Mouse (Mus musculus) heart, embryonic 15.5 days (tissue): ENCODE measurements around the gene Ascl5. TPM values are rescaled to one million over a fixed set of nuclear protein-coding genes. Genes with fewer than 3 reads are reported as not detected.

Experiments used
- ATAC-seq: fragments of 200-750 bp; cut with Nextera tagmentation; replicated peaks from 2 replicates; pipeline ENCODE4 v1.8.0; 2017; ENCODE audit warnings: low read depth, moderate TSS enrichment; ENCODE audit not compliant: insufficient number of reproducible peaks, insufficient read depth, low FRiP score
- H3K27ac ChIP-seq: fragments of 300-500 bp; sonication (generic); 2 replicates; pipeline ENCODE4 v1.5.1; 2015; ENCODE audit warnings: mild to moderate bottlenecking, inconsistent platforms
- H3K27me3 ChIP-seq: fragments of 300-500 bp; sonication (generic); 2 replicates; pipeline ENCODE4 v1.6.1; 2015; ENCODE audit warnings: inconsistent platforms
- H3K36me3 ChIP-seq: fragments of 300-500 bp; sonication (generic); 2 replicates; pipeline ENCODE4 v1.6.1; 2015; ENCODE audit warnings: mild to moderate bottlenecking, inconsistent platforms
- H3K4me1 ChIP-seq: fragments of 300-500 bp; sonication (generic); replicated peaks from 2 replicates; pipeline ENCODE4 v1.6.1; 2015; ENCODE audit warnings: inconsistent platforms
- H3K4me2 ChIP-seq: fragments of 300-500 bp; sonication (generic); 2 replicates; pipeline ENCODE4 v1.6.1; 2015; ENCODE audit warnings: inconsistent platforms, mild to moderate bottlenecking, moderate library complexity
- H3K4me3 ChIP-seq: fragments of 300-500 bp; sonication (generic); 2 replicates; pipeline ENCODE4 v1.5.1; 2015; ENCODE audit warnings: mild to moderate bottlenecking, inconsistent platforms
- H3K9ac ChIP-seq: fragments of 300-500 bp; sonication (generic); 2 replicates; pipeline ENCODE4 v1.6.1; 2015; ENCODE audit warnings: mild to moderate bottlenecking, inconsistent platforms
- H3K9me3 ChIP-seq: fragments of 300-500 bp; sonication (generic); replicated peaks from 2 replicates; pipeline ENCODE4 v1.6.1; 2016; ENCODE audit warnings: inconsistent platforms
- WGBS: fragments of 180-500 bp; shearing (Covaris S2); methylation state at CpG from one replicate; pipeline ENCODE4 v1.1.7; 2015; ENCODE audit warnings: mixed read lengths; 5-methylcytosine and 5-hydroxymethylcytosine counted together
- polyA plus RNA-seq: library from polyadenylated mRNA; unstranded; fragments of >200 nt; fragmentation: Nextera tagmentation; extraction: Ambion mirVana; gene quantifications from 2 replicates; pipeline ENCODE4 v1.2.1, GENCODE M21; 2015

The Ascl5 gene
- polyA plus RNA-seq, result not detected in 2 replicates

- ATAC-seq, result no peak
- Histone ChIP-seq H3K9me3 (no peaks in the 10 kb centered on the region), H3K36me3 (no peaks in the 10 kb centered on the region), H3K4me3 (peak within 1 kb of the TSS; percentile 35), H3K27me3 (peaks cover 53% of the 10 kb centered on the region), H3K4me1 (peaks cover 18% of the 10 kb centered on the region), H3K4me2 (peak within 1 kb of the TSS; percentile 62), H3K27ac (no peak within 1 kb of the TSS), H3K9ac (peak within 1 kb of the TSS; percentile 14)
- WGBS, result 21% methylated on average over 29 of the region's 29 CpGs
Measured at GRCm38 (mm10) chr1:136050312-136051012, at the start of gene Ascl5. TSS of gene Ascl5 (plus strand) at chr1:136050804.

- Histone ChIP-seq H3K27ac (no peak overlapping the region), H3K36me3 (no peaks in the 10 kb centered on the region), H3K4me1 (peaks cover 5% of the 10 kb centered on the region), H3K9me3 (no peaks in the 10 kb centered on the region), H3K4me2 (no peak overlapping the region), H3K27me3 (no peaks in the 10 kb centered on the region), H3K4me3 (no peak overlapping the region), H3K9ac (no peak overlapping the region)
- WGBS, result 88% methylated on average over 2 of the region's 2 CpGs
- no peak for ATAC-seq
Measured at GRCm38 (mm10) chr1:136001438-136001837, 49.2 kb upstream of the Ascl5 start.

- ATAC-seq, result no peak
- Histone ChIP-seq H3K4me3 (peak within 1 kb of the TSS; percentile 52), H3K27ac (no peak within 1 kb of the TSS), H3K36me3 (no peaks in the 10 kb centered on the region), H3K27me3 (no peaks in the 10 kb centered on the region), H3K4me1 (peaks cover 8% of the 10 kb centered on the region), H3K9me3 (no peaks in the 10 kb centered on the region), H3K4me2 (peak within 1 kb of the TSS; percentile 89), H3K9ac (no peak within 1 kb of the TSS)
- 79% methylated on average over 3 of the region's 3 CpGs for WGBS
Measured at GRCm38 (mm10) chr1:136006292-136006748, 44.3 kb upstream of the Ascl5 start, which contains the start of gene Igfn1. TSS of gene Igfn1 (minus strand) at chr1:136006342.

- peak; percentile 85 for ATAC-seq
- Histone ChIP-seq H3K9ac (peak within 1 kb of the TSS; percentile 54), H3K9me3 (no peaks in the 10 kb centered on the region), H3K36me3 (no peaks in the 10 kb centered on the region), H3K4me2 (peak within 1 kb of the TSS; percentile 89), H3K4me1 (peaks cover 12% of the 10 kb centered on the region), H3K27me3 (no peaks in the 10 kb centered on the region), H3K4me3 (peak within 1 kb of the TSS; percentile 52), H3K27ac (no peak within 1 kb of the TSS)
- WGBS, result 4% methylated on average over 37 of the region's 37 CpGs
Measured at GRCm38 (mm10) chr1:136007211-136008158, 43.1 kb upstream of the Ascl5 start, which contains the start of gene Tmem9. TSS of gene Tmem9 (plus strand) at chr1:136008150.

- Histone ChIP-seq H3K27ac (no peak overlapping the region), H3K9me3 (no peaks in the 10 kb centered on the region), H3K36me3 (no peaks in the 10 kb centered on the region), H3K4me2 (peak overlapping the region; percentile 89), H3K9ac (0 out of 2 replicates have a peak overlapping the region, but pooled peaks have one; percentile 54), H3K4me1 (peaks cover 12% of the 10 kb centered on the region), H3K4me3 (peak overlapping the region; percentile 52), H3K27me3 (no peaks in the 10 kb centered on the region)
- WGBS, result 15% methylated on average over 8 of the region's 8 CpGs
- ATAC-seq, result no peak
Measured at GRCm38 (mm10) chr1:136008159-136008533, 42.5 kb upstream of the Ascl5 start.

GRCm38 (mm10) chr1:136010247-136010646 is 40.4 kb upstream of the Ascl5 start:
- no peak overlapping the region for H3K4me3 ChIP-seq
- no peaks in the 10 kb centered on the region for H3K27me3 ChIP-seq
- H3K9me3 ChIP-seq, result no peaks in the 10 kb centered on the region
- H3K4me1 ChIP-seq, result peaks cover 15% of the 10 kb centered on the region
- no peak for ATAC-seq
- no peaks in the 10 kb centered on the region for H3K36me3 ChIP-seq
- no peak overlapping the region for H3K4me2 ChIP-seq
- no peak overlapping the region for H3K9ac ChIP-seq
- WGBS, result 90% methylated on average over 4 of the region's 4 CpGs
- no peak overlapping the region for H3K27ac ChIP-seq

GRCm38 (mm10) chr1:136013513-136013912 is 37.1 kb upstream of the Ascl5 start:
- no peak overlapping the region for H3K4me2 ChIP-seq
- H3K4me1 ChIP-seq, result peaks cover 10% of the 10 kb centered on the region
- H3K27ac ChIP-seq, result no peak overlapping the region
- no peak overlapping the region for H3K9ac ChIP-seq
- 57% methylated on average over 4 of the region's 4 CpGs for WGBS
- no peak overlapping the region for H3K4me3 ChIP-seq
- no peaks in the 10 kb centered on the region for H3K36me3 ChIP-seq
- no peaks in the 10 kb centered on the region for H3K9me3 ChIP-seq
- no peak for ATAC-seq
- H3K27me3 ChIP-seq, result no peaks in the 10 kb centered on the region

- no peak overlapping the region for H3K9ac ChIP-seq
- no peak overlapping the region for H3K4me2 ChIP-seq
- H3K27ac ChIP-seq, result no peak overlapping the region
- 43% methylated on average over 2 of the region's 2 CpGs for WGBS
- no peaks in the 10 kb centered on the region for H3K9me3 ChIP-seq
- H3K27me3 ChIP-seq, result no peaks in the 10 kb centered on the region
- ATAC-seq, result no peak
- H3K4me3 ChIP-seq, result no peak overlapping the region
- H3K36me3 ChIP-seq, result no peaks in the 10 kb centered on the region
- peaks cover 18% of the 10 kb centered on the region for H3K4me1 ChIP-seq
Measured at GRCm38 (mm10) chr1:136014796-136015502, 35.7 kb upstream of the Ascl5 start.

GRCm38 (mm10) chr1:136017307-136017706 is 33.3 kb upstream of the Ascl5 start:
- no peak for ATAC-seq
- WGBS, result 82% methylated on average over 2 of the region's 2 CpGs

GRCm38 (mm10) chr1:136017907-136018313 is 32.7 kb upstream of the Ascl5 start:
- Histone ChIP-seq H3K27ac (peak overlapping the region; percentile 55), H3K4me1 (peaks cover 15% of the 10 kb centered on the region), H3K9ac (peak overlapping the region; percentile 80), H3K9me3 (no peaks in the 10 kb centered on the region), H3K4me3 (peak overlapping the region; percentile 82), H3K27me3 (no peaks in the 10 kb centered on the region), H3K4me2 (peak overlapping the region; percentile 84), H3K36me3 (peaks cover 15% of the 10 kb centered on the region; the same call in 1 of the 2 replicates)
- under 1% methylated on average over 22 of the region's 22 CpGs for WGBS
- peak; percentile 98 for ATAC-seq

More at GRCm38 (mm10) chr1:136017307-136017706, 33.3 kb upstream of the Ascl5 start:
- Histone ChIP-seq H3K4me2 (peak overlapping the region; percentile 84), H3K27me3 (no peaks in the 10 kb centered on the region), H3K9ac (no peak overlapping the region), H3K4me1 (peaks cover 15% of the 10 kb centered on the region), H3K9me3 (no peaks in the 10 kb centered on the region), H3K4me3 (peak overlapping the region; percentile 82), H3K36me3 (peaks cover 10% of the 10 kb centered on the region; the same call in 1 of the 2 replicates), H3K27ac (no peak overlapping the region)
